Mouse (Mus musculus) liver, postnatal 0 days (tissue): ENCODE results near the gene Sumf1.

ENCODE experiments used
- CTCF ChIP-seq: sonication (generic); IDR thresholded peaks from 2 replicates; pipeline ENCODE4 v1.5.1; 2016; ENCODE audit warnings: antibody characterized with exemption, low read depth
- EP300 ChIP-seq: IDR thresholded peaks from 2 replicates; pipeline ENCODE4 v1.6.1; 2016; ENCODE audit warnings: antibody characterized with exemption, low read depth, mild to moderate bottlenecking

GRCm38 (mm10) chr6:108213481-108214293, 28.3 kb upstream of the Sumf1 start:
- TF ChIP-seq CTCF (no peak), EP300 (no peak)
